Mouse (Mus musculus) fat pad, adult 2 months (tissue): Measurements from ENCODE around the gene Vmn2r1.

Experiments used
- DNase-seq: peaks from one replicate; pipeline ENCODE4 v3.0.0-alpha.2; 2011; ENCODE audit warnings: low read depth, low spot score; ENCODE audit errors: extremely low read depth

Gene Vmn2r1

GRCm38 (mm10) chr3:64081247-64081646, at the start of gene Vmn2r1:
Vmn2r1 (plus strand) TSS chr3:64081547.
- no peak for DNase-seq

- no peak for DNase-seq
These were observed 43.1 kb upstream of the Vmn2r1 start for GRCm38 (mm10) chr3:64038136-64038841.

DNA sequence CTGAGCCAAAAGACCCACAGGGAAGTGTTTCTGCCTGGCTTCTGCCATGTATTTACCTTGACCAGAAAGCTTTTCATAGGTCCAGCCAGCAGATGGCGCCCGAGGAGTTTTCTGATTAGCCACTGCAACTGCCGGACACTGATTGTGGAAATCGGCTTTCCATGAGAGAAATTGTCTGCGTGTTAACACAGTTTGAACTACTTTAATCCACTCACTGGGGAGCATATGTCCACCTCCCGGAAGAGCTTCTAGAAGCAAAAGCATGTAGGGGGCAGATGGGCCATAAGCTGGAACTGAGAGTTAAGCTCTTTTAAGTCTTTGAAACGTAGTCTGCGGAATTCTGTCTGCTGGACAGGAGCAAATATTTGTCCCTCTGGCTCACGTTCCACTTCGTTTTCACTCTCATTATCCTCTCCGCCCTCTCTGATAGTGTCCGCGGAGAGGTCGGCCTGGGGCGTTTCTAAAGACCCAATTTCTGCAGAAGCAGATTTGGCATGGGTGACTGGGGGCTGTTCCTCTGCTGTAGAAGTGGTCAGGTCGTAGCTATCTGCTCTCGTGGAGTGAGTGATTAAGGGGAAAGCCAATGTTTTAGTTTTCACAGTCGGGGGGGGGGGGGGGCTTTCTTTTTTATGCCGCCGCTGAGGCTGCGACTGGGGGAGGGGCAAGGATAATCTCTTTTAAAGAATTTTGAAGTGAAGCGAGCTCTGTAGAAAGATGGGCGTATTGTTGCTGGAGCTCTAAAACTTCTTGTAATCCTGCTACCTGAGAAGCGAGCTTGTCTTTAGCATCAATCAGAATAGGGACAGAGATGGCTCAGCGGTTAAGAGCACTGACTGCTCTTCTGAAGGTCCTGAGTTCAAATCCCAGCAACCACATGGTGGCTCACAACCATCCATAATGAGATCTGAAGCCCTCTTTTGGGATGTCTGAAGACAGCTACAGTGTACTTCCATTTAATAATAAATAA, 41.2 kb upstream of the Vmn2r1 start:
- peak; percentile 7 for DNase-seq

GRCm38 (mm10) chr3:64112707-64113106, 31.4 kb downstream of the Vmn2r1 start:
- DNase-seq = no peak

- no peak for DNase-seq
These were observed 32.2 kb downstream of the Vmn2r1 start for GRCm38 (mm10) chr3:64113352-64114046.

DNA sequence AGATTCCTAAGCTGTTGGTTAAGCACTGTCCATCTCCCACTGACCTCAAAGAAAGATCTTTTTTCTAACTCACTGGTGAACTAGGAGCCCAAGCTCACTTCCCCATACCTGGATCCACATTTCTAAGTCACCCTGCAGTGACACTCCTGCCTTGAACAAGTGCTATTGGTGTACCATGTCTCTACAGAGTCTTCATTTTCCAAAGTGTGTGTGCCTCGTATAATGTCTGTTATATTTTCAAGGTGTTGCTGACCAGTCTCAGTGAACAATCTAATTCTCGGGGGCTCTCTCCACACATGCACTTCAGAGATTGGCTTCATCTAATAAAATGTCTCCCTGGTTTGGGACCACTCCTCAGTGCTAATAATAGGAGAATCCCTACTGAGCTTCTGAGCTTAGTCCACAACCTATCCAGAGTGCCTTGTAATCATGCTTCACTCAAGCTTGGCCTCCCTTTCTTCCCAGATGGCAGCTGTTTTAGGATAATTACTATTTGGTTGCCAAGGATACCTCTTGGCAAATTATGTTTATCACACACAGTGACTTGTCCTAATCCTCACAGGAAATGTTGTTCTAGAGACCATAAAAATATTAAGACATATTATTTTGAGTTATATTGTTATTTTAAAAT, 60.6 kb downstream of the Vmn2r1 start, which contains the start of gene Vmn2r2:
Vmn2r2 (minus strand) TSS at position 51 of the 631 bp plus-strand sequence.
- DNase-seq = no peak
